Mouse (Mus musculus): ENCODE measurements around the gene Spire2.

DNA sequence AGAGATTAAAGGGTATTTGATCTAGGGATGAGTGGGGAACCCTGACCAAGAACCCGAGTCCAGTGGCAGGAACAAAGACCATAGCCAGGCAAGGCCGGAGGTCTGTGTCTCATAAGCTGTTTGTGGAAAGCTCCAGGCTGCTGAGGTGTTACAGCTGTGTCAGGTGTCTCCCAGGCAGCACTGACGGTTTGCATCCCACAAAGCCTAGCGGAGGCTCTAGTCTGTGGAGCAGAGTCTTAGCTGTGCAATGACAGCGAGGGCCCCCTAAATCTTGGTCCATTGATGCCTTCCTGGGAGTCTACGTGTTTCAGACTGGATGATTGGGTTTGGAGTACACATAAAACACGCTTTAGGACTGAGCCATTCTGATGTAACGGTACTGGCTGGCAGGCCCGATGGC, 69.4 kb downstream of the Spire2 start:
- TF ChIP-seq CTCF (conservative IDR thresholded peaks at IDR 0.05; ENCODE audit: low read length) (no peak), NANOG (IDR thresholded peaks at IDR 0.05; ENCODE audit: borderline replicate concordance, low read length) (no peak), POU5F1 (IDR thresholded peaks at IDR 0.05; ENCODE audit: borderline replicate concordance, low read length) (no peak)

Measured in E14TG2a.4 (cell line).